Mouse (Mus musculus): ENCODE measurements around the gene Foxf2.

DNA sequence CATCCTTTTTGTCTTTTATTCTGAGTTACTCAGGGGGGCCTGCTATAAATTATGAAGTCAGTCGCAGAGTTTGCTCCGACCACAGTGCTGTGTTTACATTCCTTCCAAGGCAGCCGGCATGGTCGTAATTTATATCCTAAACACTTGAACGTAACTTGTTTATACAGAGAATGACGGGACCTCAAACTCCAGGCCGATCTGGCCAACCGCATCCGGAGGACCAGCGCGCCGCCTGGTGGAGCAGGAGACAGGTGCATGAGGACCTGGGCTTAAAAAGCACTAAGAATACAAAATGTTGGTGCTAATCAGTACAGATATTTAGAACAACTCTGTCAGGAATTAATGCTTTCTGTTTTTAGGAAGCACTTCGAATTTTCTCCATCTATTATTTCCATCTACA is 6.8 kb downstream of the Foxf2 start:
- TF ChIP-seq TAL1 (IDR thresholded peaks at IDR 0.05; ENCODE audit: low read length) (no peak), GATA1 (IDR thresholded peaks at IDR 0.05; ENCODE audit: low read length) (no peak)
